Mouse (Mus musculus) v-Abl transformed pro-B cells (cell line): ENCODE results near the gene Mcam.
"Not testable (repeated sequence)": the region's sequence is repeated elsewhere in the genome, so short reads cannot be mapped to it uniquely, and the experiment has no call there.

Source experiments
- in situ Hi-C, 2 experiments: fragments of 400-800 bp; cut with MboI; formaldehyde crosslinking; loops; one replicate each; pipeline ENCODE4 v1.15.1; 2025; ENCODE audit not compliant: unreplicated experiment in 2 of 2

The Mcam gene

GRCm38 (mm10) chr9:44108269-44109055, 25.8 kb upstream of the Mcam start:
- in situ Hi-C loops, result no loop called here

GRCm38 (mm10) chr9:44109360-44110095, 24.7 kb upstream of the Mcam start:
- in situ Hi-C loops, result no loop called here

- in situ Hi-C loops, result not testable (repeated sequence)
These were observed 22.4 kb upstream of the Mcam start for GRCm38 (mm10) chr9:44111909-44112308.

GRCm38 (mm10) chr9:44113105-44113789, 21.0 kb upstream of the Mcam start, which contains the start of the genes Gm49380 and Rnf26:
TSS of gene Gm49380 (minus strand) at chr9:44113500.
TSS of gene Rnf26 (minus strand) at chr9:44113517.
- in situ Hi-C loops, result no loop called here

GRCm38 (mm10) chr9:44114453-44114852, 19.8 kb upstream of the Mcam start:
- in situ Hi-C loops, result no loop called here

- in situ Hi-C loops, result no loop called here
These were observed 18.7 kb upstream of the Mcam start for GRCm38 (mm10) chr9:44115599-44115998.

- in situ Hi-C loops, result no loop called here
These were observed 18.1 kb upstream of the Mcam start for GRCm38 (mm10) chr9:44116182-44116581.

- in situ Hi-C loops, result no loop called here
These were observed 15.3 kb upstream of the Mcam start for GRCm38 (mm10) chr9:44119011-44119410.

- in situ Hi-C loops, result loop anchor here (10.0 kb wide), 3 partner anchors 115 to 235 kb away; partner anchors contain the start of genes Cbl (in 1 of the 2) and Nlrx1 (in 1 of the 2)
These were observed 14.3 kb upstream of the Mcam start for GRCm38 (mm10) chr9:44119948-44120465.

- in situ Hi-C loops, result loop anchor here (10.0 kb wide), 3 partner anchors 110 to 230 kb away; partner anchors contain the start of genes Cbl (in 1 of the 2) and Nlrx1 (in 1 of the 2)
These were observed 10.0 kb upstream of the Mcam start for GRCm38 (mm10) chr9:44124317-44124716.

GRCm38 (mm10) chr9:44125026-44125425, 9.2 kb upstream of the Mcam start:
- in situ Hi-C loops, result loop anchor here (5.0 to 10.0 kb wide), 6 partner anchors 110 to 262 kb away; partner anchors contain the start of genes Nlrx1 (in 2 of the 2) and Cbl (in 1 of the 2)

- in situ Hi-C loops, result loop anchor here (5.0 to 10.0 kb wide), 6 partner anchors 109 to 262 kb away; partner anchors contain the start of genes Nlrx1 (in 2 of the 2) and Cbl (in 1 of the 2)
These were observed 8.5 kb upstream of the Mcam start for GRCm38 (mm10) chr9:44125546-44126428.

GRCm38 (mm10) chr9:44126746-44127145, 7.5 kb upstream of the Mcam start:
- in situ Hi-C loops, result loop anchor here (5.0 to 10.0 kb wide), 6 partner anchors 108 to 261 kb away; partner anchors contain the start of genes Nlrx1 (in 2 of the 2) and Cbl (in 1 of the 2)

- in situ Hi-C loops, result loop anchor here (5.0 to 10.0 kb wide), 6 partner anchors 107 to 260 kb away; partner anchors contain the start of genes Nlrx1 (in 2 of the 2) and Cbl (in 1 of the 2)
These were observed 6.9 kb upstream of the Mcam start for GRCm38 (mm10) chr9:44127351-44127801.

GRCm38 (mm10) chr9:44129633-44130032, 4.6 kb upstream of the Mcam start:
- in situ Hi-C loops, result loop anchor here (5.0 to 10.0 kb wide), 6 partner anchors 105 to 258 kb away; partner anchors contain the start of genes Nlrx1 (in 2 of the 2) and Cbl (in 1 of the 2)

- in situ Hi-C loops, result no loop called here
These were observed 4.2 kb upstream of the Mcam start for GRCm38 (mm10) chr9:44130034-44130433.

GRCm38 (mm10) chr9:44130581-44131275, 3.5 kb upstream of the Mcam start:
- in situ Hi-C loops, result no loop called here

- in situ Hi-C loops, result no loop called here
These were observed 3.0 kb upstream of the Mcam start for GRCm38 (mm10) chr9:44131276-44131590.
